Mouse (Mus musculus) lung, adult 2 months (tissue): ENCODE results near the gene Kalrn. TPM values are rescaled to one million over a fixed set of nuclear protein-coding genes. Genes with fewer than 3 reads are reported as not detected.

Source experiments
- DNase-seq: peaks from one replicate; pipeline ENCODE4 v3.0.0; 2022
- H3K4me1 ChIP-seq: fragments of 200-500 bp; 2 replicates; pipeline ENCODE4 v1.6.1; 2011; ENCODE audit warnings: low read length; ENCODE audit not compliant: control insufficient read depth, insufficient read depth
- H3K4me3 ChIP-seq: fragments of 200-500 bp; replicated peaks from 2 replicates; pipeline ENCODE3; 2011; ENCODE audit warnings: low read depth, mild to moderate bottlenecking, control low read depth, low read length; ENCODE audit errors: extremely low read depth
- CTCF ChIP-seq: fragments of 200-500 bp; IDR thresholded peaks from 2 replicates; pipeline ENCODE4 v1.5.1; 2011; ENCODE audit warnings: mild to moderate bottlenecking, low read length, control low read depth; ENCODE audit not compliant: insufficient read depth
- POLR2A ChIP-seq: fragments of 200-500 bp; IDR thresholded peaks from 2 replicates; pipeline ENCODE4 v1.6.1; 2011; ENCODE audit warnings: low read depth, mild to moderate bottlenecking, control low read depth, low read length, borderline replicate concordance; ENCODE audit errors: extremely low read depth
- WGBS: fragments of 180-500 bp; shearing (Covaris S2); methylation state at CpG from one replicate; pipeline ENCODE4 v1.1.7; 2018; 5-methylcytosine and 5-hydroxymethylcytosine counted together
- polyA plus RNA-seq: library from polyadenylated mRNA; depleted of rRNA; stranded (reverse); fragments of >200 nt; gene quantifications from 2 replicates; pipeline ENCODE4 v1.2.3, GENCODE M21; 2012

Kalrn gene
- polyA plus RNA-seq, 1 experiment = 11.8 TPM

GRCm38 (mm10) chr16:34036327-34037047, 536.8 kb downstream of the Kalrn start:
- WGBS = 35% methylated on average over 10 of the region's 10 CpGs

GRCm38 (mm10) chr16:34035780-34036179, 537.6 kb downstream of the Kalrn start:
- H3K4me3 ChIP-seq = no peak overlapping the region

More at GRCm38 (mm10) chr16:34036327-34037047, 536.8 kb downstream of the Kalrn start:
- Histone ChIP-seq H3K4me3 (no peak overlapping the region), H3K4me1 (peaks cover 14% of the 10 kb centered on the region; the same call in 1 of the 2 replicates)
- TF ChIP-seq POLR2A (no peak), CTCF (no peak)
- no peak for DNase-seq

GRCm38 (mm10) chr16:34034267-34034666, 539.1 kb downstream of the Kalrn start:
- TF ChIP-seq CTCF = no peak
- no peak for TF ChIP-seq POLR2A
- Histone ChIP-seq H3K4me3 (no peak overlapping the region), H3K4me1 (peaks cover 11% of the 10 kb centered on the region; the same call in 1 of the 2 replicates)
- no peak for DNase-seq
- WGBS = 92% methylated on average over 17 of the region's 17 CpGs

More at GRCm38 (mm10) chr16:34035780-34036179, 537.6 kb downstream of the Kalrn start:
- DNase-seq = no peak
- peaks cover 14% of the 10 kb centered on the region; the same call in 1 of the 2 replicates for H3K4me1 ChIP-seq
- 71% methylated on average over 2 of the region's 2 CpGs for WGBS
- TF ChIP-seq CTCF (no peak), POLR2A (no peak)

- DNase-seq = no peak
- TF ChIP-seq CTCF = no peak
- no peak for TF ChIP-seq POLR2A
- Histone ChIP-seq H3K4me1 (peaks cover 4% of the 10 kb centered on the region; the same call in 1 of the 2 replicates), H3K4me3 (no peak overlapping the region)
- 88% methylated on average over 12 of the region's 12 CpGs for WGBS
Observed at GRCm38 (mm10) chr16:34032011-34032645, 541.2 kb downstream of the Kalrn start.

- TF ChIP-seq POLR2A = no peak
- WGBS = 79% methylated on average over 9 of the region's 9 CpGs
- H3K4me1 ChIP-seq = no peaks in the 10 kb centered on the region; the same call in 1 of the 2 replicates
Observed at GRCm38 (mm10) chr16:34031565-34031964, 541.8 kb downstream of the Kalrn start.

GRCm38 (mm10) chr16:34030379-34030778, 543.0 kb downstream of the Kalrn start:
- TF ChIP-seq CTCF = no peak
- 48% methylated on average over 4 of the region's 4 CpGs for WGBS
- no peak for DNase-seq
- H3K4me1 ChIP-seq = no peaks in the 10 kb centered on the region
- H3K4me3 ChIP-seq = no peak overlapping the region

More at GRCm38 (mm10) chr16:34031565-34031964, 541.8 kb downstream of the Kalrn start:
- DNase-seq = no peak
- H3K4me3 ChIP-seq = no peak overlapping the region

- 59% methylated on average over 5 of the region's 5 CpGs for WGBS
- Histone ChIP-seq H3K4me3 (no peak overlapping the region), H3K4me1 (no peaks in the 10 kb centered on the region)
- no peak for DNase-seq
- TF ChIP-seq POLR2A = no peak
- no peak for TF ChIP-seq CTCF
Observed at GRCm38 (mm10) chr16:34029790-34030189, 543.5 kb downstream of the Kalrn start.

- WGBS = 96% methylated on average over 8 of the region's 8 CpGs
- DNase-seq = no peak
- no peaks in the 10 kb centered on the region for H3K4me1 ChIP-seq
- H3K4me3 ChIP-seq = no peak overlapping the region
- TF ChIP-seq POLR2A = no peak
- no peak for TF ChIP-seq CTCF
Observed at GRCm38 (mm10) chr16:34017241-34017640, 556.1 kb downstream of the Kalrn start.

- Histone ChIP-seq H3K4me1 (no peaks in the 10 kb centered on the region), H3K4me3 (no peak overlapping the region)
- no peak for DNase-seq
- TF ChIP-seq POLR2A (no peak), CTCF (no peak)
- 83% methylated on average over 20 of the region's 20 CpGs for WGBS
Observed at GRCm38 (mm10) chr16:34011991-34012845, 561.1 kb downstream of the Kalrn start.

GRCm38 (mm10) chr16:34009567-34009966, 563.8 kb downstream of the Kalrn start:
- DNase-seq = no peak
- no peak for TF ChIP-seq POLR2A
- no peak for TF ChIP-seq CTCF
- no peaks in the 10 kb centered on the region for H3K4me1 ChIP-seq
- 92% methylated on average over 2 of the region's 2 CpGs for WGBS
- H3K4me3 ChIP-seq = no peak overlapping the region
